Mouse (Mus musculus) small intestine, adult 2 months (tissue): ENCODE results near the gene Arfgef3.
"Not testable (repeated sequence)": the region's sequence is repeated elsewhere in the genome, so short reads cannot be mapped to it uniquely, and the experiment has no call there.

Experiments
- CTCF ChIP-seq: fragments of 200-500 bp; IDR thresholded peaks from 2 replicates; pipeline ENCODE4 v1.5.1; 2012; ENCODE audit warnings: low read depth, mild to moderate bottlenecking, control low read depth, inconsistent platforms, low read length, moderate library complexity, mixed read lengths; ENCODE audit not compliant: insufficient replicate concordance, insufficient read length; ENCODE audit errors: extremely low read depth
- POLR2A ChIP-seq: fragments of 200-500 bp; IDR thresholded peaks from 2 replicates; pipeline ENCODE4 v1.6.1; 2012; ENCODE audit warnings: low read depth, mild to moderate bottlenecking, control low read depth, inconsistent platforms, low read length, moderate library complexity

DNA sequence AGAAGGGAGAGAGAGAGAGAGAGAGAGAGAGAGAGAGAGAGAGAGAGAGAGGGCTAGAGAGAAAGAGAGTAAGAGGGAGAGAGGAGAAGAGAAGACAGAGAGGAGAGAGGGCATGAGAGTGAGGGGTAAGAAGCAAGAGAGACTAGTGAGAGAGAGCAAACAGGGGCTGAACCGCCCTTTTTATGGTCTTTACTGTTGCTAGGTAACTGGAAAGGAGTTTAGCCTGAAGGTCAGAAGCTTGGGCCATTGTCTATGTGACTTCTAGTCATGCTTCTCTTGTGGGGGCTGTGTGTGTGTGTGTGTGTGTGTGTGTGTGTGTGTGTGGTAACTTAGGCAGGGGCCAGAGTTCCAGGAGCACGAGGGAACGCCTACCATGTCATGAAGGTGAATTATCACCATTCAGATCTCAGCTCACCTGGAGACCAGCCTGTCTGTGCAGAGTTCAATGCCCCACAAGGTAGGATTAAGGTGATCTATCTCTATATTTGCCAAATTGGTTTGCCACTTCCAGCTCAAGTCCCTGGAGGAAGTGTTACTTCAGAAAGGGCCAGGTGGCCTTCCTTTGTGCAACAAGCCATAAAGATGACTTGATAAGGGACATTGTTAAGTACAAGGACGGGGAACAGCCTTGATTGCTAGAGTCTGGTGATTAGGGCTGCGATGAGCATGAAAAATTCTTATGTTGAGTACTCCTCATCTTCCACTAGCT lies 138.8 kb downstream of the Arfgef3 start:
- TF ChIP-seq CTCF, POLR2A: not testable (repeated sequence)
